Mouse (Mus musculus): ENCODE data around the gene Pbx1. TPM values are rescaled to one million over a fixed set of nuclear protein-coding genes. Genes with fewer than 3 reads are reported as not detected.

The Pbx1 gene
- total and polyA plus RNA-seq, 3 experiments = 0.10 TPM; not detected in 2

- no peaks in the 10 kb centered on the region for H3K4me1 ChIP-seq (ENCODE audit: control insufficient read depth in 1 of 2, insufficient read depth in 2 of 2, low read length in 2 of 2)
- TF ChIP-seq USF1 (IDR thresholded peaks at IDR 0.05; ENCODE audit: low read depth, low read length) = no peak
- no peak for TF ChIP-seq NRF1 (IDR thresholded peaks at IDR 0.05; ENCODE audit: insufficient read depth, low read depth, low read length, poor library complexity, severe bottlenecking)
- no peak for TF ChIP-seq ZMIZ1 (IDR thresholded peaks at IDR 0.05; ENCODE audit: low read depth, low read length)
- no peak for TF ChIP-seq CHD1 (IDR thresholded peaks at IDR 0.05; ENCODE audit: low read depth, low read length)
- TF ChIP-seq EP300 (IDR thresholded peaks at IDR 0.05; ENCODE audit: low read depth in 1 of 2, low read length in 2 of 2) = no peak
- TF ChIP-seq E2F4 (IDR thresholded peaks at IDR 0.05; ENCODE audit: borderline replicate concordance, low read depth, low read length) = no peak
- TF ChIP-seq SIN3A (IDR thresholded peaks at IDR 0.05; ENCODE audit: low read length) = no peak
- no peak for TF ChIP-seq MYB (IDR thresholded peaks at IDR 0.05; ENCODE audit: low read depth, low read length)
- no peak for TF ChIP-seq TCF12 (IDR thresholded peaks at IDR 0.05; ENCODE audit: low read depth, low read length)
- TF ChIP-seq BHLHE40 (IDR thresholded peaks at IDR 0.05; ENCODE audit: borderline replicate concordance, low read depth, low read length) = no peak
- TF ChIP-seq TAL1 (IDR thresholded peaks at IDR 0.05; ENCODE audit: low read length) = no peak
- no peak for TF ChIP-seq MAZ (IDR thresholded peaks at IDR 0.05; ENCODE audit: low read depth, low read length)
- TF ChIP-seq ELF1 (IDR thresholded peaks at IDR 0.05; ENCODE audit: low read depth, low read length) = no peak
- no peak for TF ChIP-seq NELFE (IDR thresholded peaks at IDR 0.05; ENCODE audit: low read depth, low read length)
- no peak for TF ChIP-seq ZC3H11A (IDR thresholded peaks at IDR 0.05; ENCODE audit: low read depth, low read length)
- no peak for TF ChIP-seq RAD21 (IDR thresholded peaks at IDR 0.05; ENCODE audit: low read depth, low read length)
- no peak for TF ChIP-seq KAT2A (conservative IDR thresholded peaks at IDR 0.05; ENCODE audit: low read depth, low read length)
- no peaks in the 10 kb centered on the region for H3K27me3 ChIP-seq (ENCODE audit: control insufficient read depth in 1 of 2, insufficient read depth in 2 of 2, low read length in 2 of 2)
- H3K9ac ChIP-seq (ENCODE audit: control insufficient read depth, low read depth, low read length, poor library complexity, severe bottlenecking) = no peak overlapping the region
- no peaks in the 10 kb centered on the region for H3K79me2 ChIP-seq (ENCODE audit: control insufficient read depth, insufficient read depth, low read length, poor library complexity)
- H3K9me3 ChIP-seq (replicated peaks; ENCODE audit: insufficient read depth, low read length) = no peaks in the 10 kb centered on the region
- H3K36me3 ChIP-seq (ENCODE audit: control insufficient read depth in 1 of 2, insufficient read depth in 2 of 2, low read length in 2 of 2) = no peaks in the 10 kb centered on the region
- H3K27ac ChIP-seq (ENCODE audit: control insufficient read depth, low read depth, low read length) = no peak overlapping the region
- no peak for DNase-seq (ENCODE audit: low read depth, low spot score)
- no peak overlapping the region for H3K4me3 ChIP-seq (ENCODE audit: control insufficient read depth in 1 of 2, insufficient read depth in 1 of 2, low read depth in 2 of 2, low read length in 2 of 2)
Observed at GRCm38 (mm10) chr1:168355985-168356556, 76.0 kb downstream of the Pbx1 start.

GRCm38 (mm10) chr1:168354934-168355333 lies 77.1 kb downstream of the Pbx1 start:
- no peaks in the 10 kb centered on the region for H3K36me3 ChIP-seq (ENCODE audit: control insufficient read depth in 1 of 2, insufficient read depth in 2 of 2, low read length in 2 of 2)
- H3K27me3 ChIP-seq (ENCODE audit: control insufficient read depth in 1 of 2, insufficient read depth in 2 of 2, low read length in 2 of 2) = no peaks in the 10 kb centered on the region; a peak in 1 of 4 replicates
- no peaks in the 10 kb centered on the region for H3K9me3 ChIP-seq (replicated peaks; ENCODE audit: insufficient read depth, low read length)
- no peak overlapping the region for H3K9ac ChIP-seq (ENCODE audit: control insufficient read depth, low read depth, low read length, poor library complexity, severe bottlenecking)
- no peak overlapping the region for H3K4me3 ChIP-seq (ENCODE audit: control insufficient read depth in 1 of 2, insufficient read depth in 1 of 2, low read depth in 2 of 2, low read length in 2 of 2)
- H3K27ac ChIP-seq (ENCODE audit: control insufficient read depth, low read depth, low read length) = no peak overlapping the region
- no peak for DNase-seq (ENCODE audit: low read depth, low spot score)
- H3K4me1 ChIP-seq (ENCODE audit: control insufficient read depth in 1 of 2, insufficient read depth in 2 of 2, low read length in 2 of 2) = no peaks in the 10 kb centered on the region
- no peaks in the 10 kb centered on the region for H3K79me2 ChIP-seq (ENCODE audit: control insufficient read depth, insufficient read depth, low read length, poor library complexity)
- TF ChIP-seq ZC3H11A (IDR thresholded peaks at IDR 0.05; ENCODE audit: low read depth, low read length) (no peak), UBTF (IDR thresholded peaks at IDR 0.05; ENCODE audit: borderline replicate concordance, insufficient read depth, low read depth, low read length) (no peak), GATA1 (IDR thresholded peaks at IDR 0.05; ENCODE audit: low read depth, low read length) (no peak), MAFK (IDR thresholded peaks at IDR 0.05; ENCODE audit: borderline replicate concordance, low read depth, low read length) (no peak), MAZ (IDR thresholded peaks at IDR 0.05; ENCODE audit: low read depth, low read length) (no peak), CTCF (IDR thresholded peaks at IDR 0.05 in 2 of 3, conservative IDR thresholded peaks at IDR 0.05 in 1 of 3; ENCODE audit: control insufficient read depth in 1 of 3, insufficient read depth in 1 of 3, low read depth in 2 of 3, low read length in 3 of 3, poor library complexity in 1 of 3, severe bottlenecking in 1 of 3) (no peak), ETS1 (IDR thresholded peaks at IDR 0.05; ENCODE audit: low read depth, low read length) (no peak), ZKSCAN1 (IDR thresholded peaks at IDR 0.05; ENCODE audit: low read depth, low read length) (no peak), POLR2AphosphoS2 (IDR thresholded peaks at IDR 0.05; ENCODE audit: low read length) (no peak), MYC (IDR thresholded peaks at IDR 0.05; ENCODE audit: low read depth, low read length) (no peak)

Data from MEL (cell line).